Mouse (Mus musculus): ENCODE results near the gene Rgs3. TPM values are rescaled to one million over a fixed set of nuclear protein-coding genes. Genes with fewer than 3 reads are reported as not detected.

Gene Rgs3
- polyA plus RNA-seq (2012; rRNA removed), result 94.2 and 111 TPM in 2 replicates

DNA sequence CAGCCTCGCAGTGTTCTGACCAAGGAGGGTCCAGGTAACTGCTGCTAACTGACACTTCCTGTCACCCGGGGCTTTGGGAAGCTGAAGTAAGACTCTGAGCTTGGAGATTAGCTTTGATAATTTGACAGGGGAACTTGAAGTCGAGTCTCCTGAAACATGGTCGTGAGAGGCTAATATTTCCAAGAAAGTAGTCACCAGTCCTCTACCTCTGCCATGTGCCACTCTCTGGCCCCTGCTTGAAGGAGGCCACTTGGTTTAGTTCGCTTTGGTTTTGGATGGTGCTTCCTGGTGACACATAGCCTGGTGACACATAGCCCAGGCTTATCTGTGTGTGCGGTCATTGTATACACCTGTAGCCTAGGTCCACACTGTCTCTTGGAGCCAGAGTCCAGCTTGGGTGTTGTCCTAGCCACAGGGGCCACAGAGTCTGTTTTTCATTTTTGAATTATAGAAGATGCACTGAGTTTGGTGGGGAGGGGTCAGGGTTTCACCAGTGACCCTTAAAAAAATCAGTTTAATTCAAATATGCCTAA is at the start of gene Rgs3:
TSS of gene Rgs3 (plus strand) at position 51 of the 533 bp plus-strand sequence.
- no peak for DNase-seq (ENCODE audit: low read depth)

GRCm38 (mm10) chr4:62509946-62510345 is 49.7 kb upstream of the Rgs3 start:
- no peak for DNase-seq (ENCODE audit: low read depth)

DNA sequence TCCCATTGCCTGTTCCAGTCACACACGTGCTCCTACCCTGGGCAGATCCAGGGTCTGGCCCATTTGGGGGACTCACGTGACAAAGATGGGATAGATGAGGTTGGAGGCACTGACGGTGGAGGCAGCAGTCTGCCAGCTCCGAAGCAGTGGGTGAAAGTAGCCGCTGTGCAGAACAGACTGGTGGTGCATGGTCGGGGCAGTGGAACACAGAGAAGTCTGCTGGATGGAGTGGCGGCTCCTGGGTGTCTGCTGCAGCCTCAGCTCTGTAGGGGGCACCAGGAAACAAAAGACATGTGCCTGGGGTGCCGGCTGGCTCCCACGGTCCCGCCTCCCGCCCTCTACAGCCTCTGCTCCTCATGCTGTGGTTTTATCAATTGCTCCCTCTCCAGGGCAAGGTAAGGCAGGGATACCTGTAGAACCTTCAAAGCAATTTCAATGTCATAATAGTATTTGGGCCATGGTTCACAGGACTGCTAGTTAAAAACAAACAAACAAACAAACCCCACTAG is 45.6 kb upstream of the Rgs3 start:
- no peak for DNase-seq (ENCODE audit: low read depth)

DNA sequence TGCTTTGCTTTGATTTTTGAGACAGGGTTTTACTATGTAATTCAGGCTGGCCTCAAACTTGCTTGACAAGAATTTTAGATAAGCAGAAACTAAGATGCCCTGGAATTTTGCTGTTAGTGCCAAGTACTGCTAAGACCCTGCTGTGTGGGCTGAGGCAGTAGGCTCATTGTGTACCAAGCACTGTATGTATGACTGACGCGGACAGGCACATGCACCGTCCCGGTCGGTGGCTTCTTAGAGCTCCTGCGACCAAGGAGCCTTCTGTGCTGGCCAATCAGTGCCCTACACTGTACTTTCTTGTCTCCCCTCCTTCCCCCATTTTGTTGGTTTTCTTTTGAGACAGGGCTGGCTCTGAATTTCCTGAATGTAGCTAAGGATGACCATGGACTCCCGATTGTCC is 44.7 kb upstream of the Rgs3 start:
- DNase-seq (ENCODE audit: low read depth), result no peak

DNA sequence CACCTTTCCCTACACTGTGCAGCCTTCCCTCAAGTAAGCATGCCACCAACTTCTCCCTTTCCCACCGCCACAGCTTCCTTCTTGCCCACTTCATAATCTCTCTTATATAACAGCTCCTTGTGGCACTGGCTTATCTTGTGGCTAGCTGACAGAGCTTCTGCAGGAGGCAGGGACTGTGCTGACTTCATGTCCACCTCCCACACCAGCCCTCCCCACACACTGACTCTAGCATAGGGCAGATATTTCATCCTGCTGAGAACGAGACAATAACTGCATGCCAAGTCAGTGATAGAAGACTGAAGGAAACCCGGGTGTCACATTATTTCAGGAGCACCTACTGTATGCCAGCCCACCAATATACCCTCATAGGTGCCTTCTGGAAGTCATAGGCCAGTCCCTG is 44.2 kb upstream of the Rgs3 start:
- DNase-seq (ENCODE audit: low read depth), result no peak

GRCm38 (mm10) chr4:62516079-62516478 is 43.6 kb upstream of the Rgs3 start:
- no peak for DNase-seq (ENCODE audit: low read depth)

- no peak for DNase-seq (ENCODE audit: low read depth)
These were observed 43.1 kb upstream of the Rgs3 start for GRCm38 (mm10) chr4:62516579-62516978.

GRCm38 (mm10) chr4:62517046-62517445 is 42.6 kb upstream of the Rgs3 start:
- peak; percentile 70 for DNase-seq (ENCODE audit: low read depth)

GRCm38 (mm10) chr4:62517538-62518415 is 41.9 kb upstream of the Rgs3 start:
- peak; percentile 71 for DNase-seq (ENCODE audit: low read depth)

- no peak for DNase-seq (ENCODE audit: low read depth)
These were observed 41.1 kb upstream of the Rgs3 start for GRCm38 (mm10) chr4:62518416-62519121.

DNA sequence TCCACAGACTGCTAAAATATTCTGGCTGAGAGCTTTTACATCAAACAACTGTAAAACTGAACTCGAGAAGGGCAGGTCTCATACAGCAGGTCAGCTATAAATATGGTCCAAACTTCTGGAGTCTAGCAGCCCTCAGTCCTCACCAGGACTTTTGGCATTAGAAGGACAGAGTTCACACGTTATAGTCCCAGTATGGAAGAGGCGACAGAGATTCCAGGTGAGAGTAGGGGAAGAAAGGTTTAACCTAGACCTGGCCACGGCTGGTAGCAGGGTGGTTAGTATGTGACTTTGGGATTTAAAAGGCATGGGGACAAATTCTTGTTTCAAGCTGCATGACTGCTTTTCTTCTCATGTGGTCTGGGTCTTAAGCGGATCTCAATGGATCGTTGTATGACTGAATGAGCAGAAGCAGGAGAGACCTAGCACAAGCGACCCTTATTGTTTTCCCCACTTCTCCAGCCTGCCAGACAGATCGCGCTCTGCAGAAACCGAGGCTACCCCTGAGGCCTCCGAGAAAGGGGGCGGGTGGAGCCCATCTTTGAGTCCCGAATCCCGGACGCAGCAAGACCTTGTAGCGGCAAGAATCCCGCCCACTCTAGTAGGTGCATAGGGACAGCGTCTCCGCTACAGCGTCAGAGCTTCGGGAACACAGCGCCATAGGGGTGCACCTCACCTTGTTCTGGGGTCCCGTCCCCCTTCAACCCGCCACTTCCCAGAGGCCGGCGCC is 40.4 kb upstream of the Rgs3 start:
- no peak for DNase-seq (ENCODE audit: low read depth)

DNA sequence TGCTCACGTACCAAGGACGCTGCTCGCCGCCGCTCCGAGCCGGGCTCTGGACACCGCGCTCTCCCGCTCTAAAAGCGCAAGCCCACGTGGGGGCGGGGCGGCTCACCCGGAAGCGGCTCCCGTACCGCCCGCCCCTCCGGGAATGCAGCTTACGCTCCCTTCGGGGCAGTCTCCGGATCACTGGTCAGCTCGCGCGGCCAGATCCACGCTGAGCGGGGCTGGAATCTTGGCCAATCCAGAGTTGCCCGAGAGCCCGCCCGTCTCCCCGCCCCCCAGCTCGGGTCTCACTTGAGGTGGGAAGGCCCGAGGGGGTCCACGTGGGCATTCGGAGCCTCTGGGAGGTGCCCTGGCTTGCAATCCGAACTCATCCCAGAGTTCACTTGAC is 39.8 kb upstream of the Rgs3 start, which contains the start of gene Alad:
TSS of gene Alad (minus strand) at position 70 of the 385 bp plus-strand sequence.
- no peak for DNase-seq (ENCODE audit: low read depth)

DNA sequence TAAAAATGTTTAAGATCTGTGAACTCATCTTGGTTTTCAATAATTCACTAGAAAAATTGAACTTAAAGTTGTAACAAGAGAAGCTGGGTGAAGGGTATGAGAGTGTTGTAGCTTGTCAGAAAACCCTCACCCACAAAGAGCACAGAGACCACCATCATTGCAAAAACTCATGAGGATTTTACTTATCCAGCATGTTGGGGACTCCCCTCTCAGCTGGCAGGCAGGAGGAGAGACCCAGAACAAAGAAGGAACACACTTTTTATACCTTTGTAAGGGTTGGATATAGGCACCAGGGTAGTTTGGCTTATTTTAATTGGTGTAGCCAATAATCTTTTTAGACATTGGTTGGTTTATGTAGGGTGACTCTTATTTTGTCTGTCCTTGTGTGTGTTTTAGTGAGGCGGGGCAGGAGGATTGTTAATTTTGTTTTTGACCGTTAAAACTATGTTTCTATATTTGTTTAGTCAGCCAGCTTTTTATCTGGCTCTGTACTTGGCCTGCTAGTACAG is 38.7 kb upstream of the Rgs3 start:
- DNase-seq (ENCODE audit: low read depth), result no peak

DNA sequence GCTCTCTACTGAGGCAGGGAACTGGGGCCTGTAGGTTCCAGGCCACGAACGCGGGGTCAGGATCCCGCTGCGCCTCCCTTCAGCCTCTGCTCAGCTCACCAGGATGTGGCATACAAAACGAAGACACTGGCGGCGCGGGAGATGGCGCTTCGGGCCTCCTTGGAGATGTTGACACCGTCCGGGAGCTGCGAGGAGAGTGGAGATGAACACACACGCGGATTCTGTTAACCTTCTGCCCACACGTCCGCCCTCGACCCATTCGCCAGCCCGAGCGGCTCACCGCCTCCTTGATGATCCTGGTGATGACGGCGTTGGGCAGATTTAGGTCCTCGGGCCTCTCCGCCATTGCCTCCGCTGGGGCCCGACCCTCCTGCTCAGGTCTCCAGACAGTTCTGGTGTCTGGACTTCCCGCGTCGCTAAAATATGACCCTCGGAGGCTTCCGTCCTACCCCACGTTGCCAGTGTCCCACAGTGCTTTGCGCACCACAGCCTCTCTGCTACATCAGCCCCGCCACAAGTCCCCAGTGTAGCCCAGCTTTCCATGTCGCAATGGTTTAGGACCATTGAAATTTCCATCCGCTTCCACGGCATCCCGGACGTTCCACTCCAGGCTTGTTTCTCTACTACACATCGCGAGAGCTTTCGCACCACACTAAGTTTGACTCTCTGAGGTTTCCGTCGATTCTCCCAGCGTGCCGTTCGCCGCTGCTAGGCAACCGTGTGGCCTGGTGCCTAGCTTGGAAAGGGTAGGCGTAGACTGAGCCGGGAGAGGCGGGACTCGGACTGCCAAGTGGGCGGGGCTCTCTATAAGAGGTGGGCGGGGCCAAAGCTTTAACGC is 34.8 kb upstream of the Rgs3 start, which contains the start of the genes Pole3 and 4933430I17Rik:
TSS of gene Pole3 (minus strand) at position 418 of the 838 bp plus-strand sequence.
TSS of gene 4933430I17Rik (plus strand) at position 719 of the 838 bp plus-strand sequence.
- DNase-seq (ENCODE audit: low read depth), result peak; percentile 66

- no peak for DNase-seq (ENCODE audit: low read depth)
These were observed 34.2 kb upstream of the Rgs3 start for GRCm38 (mm10) chr4:62525489-62525811.

DNA sequence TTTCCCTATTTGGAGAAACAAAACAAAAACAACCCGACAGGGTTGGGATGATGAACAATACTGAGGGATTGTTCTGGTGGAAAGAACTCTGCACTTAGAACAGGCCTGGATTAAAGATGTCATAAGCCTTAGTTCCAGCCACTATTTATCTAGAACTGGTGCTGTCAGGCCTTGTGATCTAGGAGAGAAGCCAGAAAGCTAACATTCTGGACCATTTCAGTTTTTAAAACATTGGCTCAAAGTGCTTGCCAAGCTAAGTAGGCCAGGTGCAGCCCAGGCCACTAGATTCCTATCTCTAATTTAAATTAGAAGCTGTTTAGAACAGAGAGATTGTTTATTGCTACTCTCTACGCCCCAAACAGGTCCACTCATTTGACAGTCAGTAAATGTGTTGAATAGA is 33.4 kb upstream of the Rgs3 start:
- DNase-seq (ENCODE audit: low read depth), result no peak

DNA sequence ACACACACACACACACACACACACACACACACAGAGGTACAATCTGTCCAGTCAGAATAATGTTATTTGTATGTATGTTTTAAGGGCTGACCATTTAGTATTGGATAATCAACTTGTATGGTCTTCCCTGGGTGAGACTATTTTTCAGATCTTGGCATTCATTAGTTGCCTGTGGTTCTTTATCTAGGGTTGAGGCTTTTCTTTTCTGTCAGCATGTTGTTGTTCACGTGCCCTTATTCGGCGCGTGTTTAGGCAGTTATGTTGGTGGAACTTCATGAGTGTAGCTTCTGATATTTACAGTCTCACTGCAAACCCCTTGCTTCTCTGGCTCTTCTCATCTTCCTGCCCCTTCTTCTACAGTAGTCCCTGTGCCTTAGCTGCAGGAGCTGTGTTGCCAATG is 32.0 kb upstream of the Rgs3 start:
- DNase-seq (ENCODE audit: low read depth), result no peak

GRCm38 (mm10) chr4:62533729-62534128 is 25.9 kb upstream of the Rgs3 start:
- DNase-seq (ENCODE audit: low read depth), result no peak

DNA sequence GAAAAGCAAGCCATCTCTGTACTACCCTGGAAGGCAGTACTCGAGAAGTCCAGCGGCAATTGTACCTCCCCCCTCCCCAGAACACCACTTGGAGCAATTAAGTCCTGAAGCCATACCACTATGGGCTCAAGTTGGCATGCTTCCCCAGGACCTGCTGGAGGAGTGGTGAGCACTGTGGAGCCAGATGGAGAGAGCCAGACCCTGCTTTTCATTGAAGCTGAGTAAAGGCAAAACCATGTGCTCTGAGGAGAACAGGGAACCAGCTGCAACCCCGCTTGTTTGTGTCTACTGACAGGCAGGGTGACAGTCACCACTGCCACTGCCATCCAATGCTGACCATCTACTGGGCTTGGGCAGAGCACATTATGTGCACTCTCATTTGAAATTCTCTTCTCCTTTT is 17.8 kb upstream of the Rgs3 start:
- no peak for DNase-seq (ENCODE audit: low read depth)

- no peak for DNase-seq (ENCODE audit: low read depth)
These were observed 15.9 kb upstream of the Rgs3 start for GRCm38 (mm10) chr4:62543782-62544181.

DNA sequence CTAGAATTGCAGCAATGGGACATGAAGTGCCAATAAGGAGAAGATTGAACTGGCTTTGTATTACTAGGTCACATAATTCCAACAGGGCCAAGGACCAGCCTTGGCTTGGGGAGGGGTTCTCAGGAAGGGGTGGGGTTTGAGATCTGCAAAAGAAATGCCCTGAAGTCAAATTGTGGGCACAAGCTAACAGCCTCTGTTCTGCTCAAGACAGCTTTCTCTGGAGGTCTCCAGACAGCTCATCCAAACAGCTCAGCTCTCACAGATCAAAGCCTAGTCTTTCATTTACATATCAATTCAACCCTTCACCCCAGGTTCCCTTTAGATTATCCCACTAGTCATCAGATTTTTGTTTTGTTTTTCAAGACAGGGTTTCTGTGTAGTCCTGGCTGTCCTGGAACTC is 14.8 kb upstream of the Rgs3 start:
- DNase-seq (ENCODE audit: low read depth), result no peak
